Mouse (Mus musculus) cerebral cortex, adult 2 months (tissue): ENCODE measurements around the gene Cyp21a1.

Experiments used
- WGBS: fragments of 180-500 bp; shearing (Covaris S2); methylation state at CpG from one replicate; pipeline ENCODE4 v1.1.7; 2018; 5-methylcytosine and 5-hydroxymethylcytosine counted together

The Cyp21a1 gene

DNA sequence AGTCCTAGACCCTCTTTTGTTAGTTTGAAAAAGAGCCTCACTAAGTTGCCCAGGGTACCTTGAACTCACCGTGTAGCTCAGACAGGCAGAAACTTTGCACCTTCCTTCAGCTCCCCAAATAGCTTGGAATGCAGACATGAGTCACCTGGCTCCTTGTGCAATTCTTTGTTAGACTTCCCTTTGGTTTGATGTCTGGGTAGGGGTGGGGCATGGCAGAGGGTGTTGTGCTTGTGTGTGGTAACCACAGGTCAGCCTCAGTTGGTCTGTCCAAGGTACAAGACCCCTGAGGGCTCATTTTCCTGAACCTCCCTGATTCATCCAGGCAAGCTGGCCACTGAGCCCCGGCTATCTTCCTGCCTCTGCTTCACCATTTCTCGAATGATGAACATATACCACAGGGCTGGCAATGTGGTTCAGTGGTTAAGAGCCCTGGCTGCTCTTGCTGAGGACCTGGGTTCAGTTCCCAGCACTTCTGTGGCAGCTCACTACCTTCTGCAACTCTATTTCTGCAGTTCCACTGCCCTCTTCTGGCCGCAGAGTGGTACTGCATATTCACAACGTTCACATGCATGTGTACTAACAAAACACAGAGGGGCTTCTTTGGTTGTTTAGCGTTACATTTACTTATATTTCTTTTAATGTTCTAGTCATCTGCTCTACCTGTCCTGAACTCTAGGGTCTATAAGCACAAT, 656 bp upstream of the Cyp21a1 start:
- 75% methylated on average over 6 of the region's 6 CpGs for WGBS

DNA sequence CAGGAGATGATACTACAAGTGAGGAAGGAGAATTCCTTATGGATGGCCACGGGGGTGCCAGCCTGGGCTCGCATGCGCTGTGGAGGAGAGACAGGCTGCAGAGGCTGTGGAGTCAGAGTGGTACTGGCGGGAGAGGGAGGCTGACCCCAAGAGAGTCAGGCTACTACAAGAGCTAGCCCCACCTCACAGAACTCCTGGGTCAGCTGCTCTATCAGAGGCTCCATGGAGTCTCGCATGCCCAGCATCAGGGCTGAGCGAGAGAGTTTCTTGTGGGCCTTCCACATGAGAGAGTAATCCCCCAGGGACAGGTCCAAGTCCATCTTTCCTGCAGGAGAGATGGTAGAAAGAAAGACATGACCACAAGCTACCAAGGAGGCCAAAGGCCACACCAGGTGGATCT, 994 bp downstream of the Cyp21a1 start:
- 91% methylated on average over 6 of the region's 6 CpGs for WGBS

DNA sequence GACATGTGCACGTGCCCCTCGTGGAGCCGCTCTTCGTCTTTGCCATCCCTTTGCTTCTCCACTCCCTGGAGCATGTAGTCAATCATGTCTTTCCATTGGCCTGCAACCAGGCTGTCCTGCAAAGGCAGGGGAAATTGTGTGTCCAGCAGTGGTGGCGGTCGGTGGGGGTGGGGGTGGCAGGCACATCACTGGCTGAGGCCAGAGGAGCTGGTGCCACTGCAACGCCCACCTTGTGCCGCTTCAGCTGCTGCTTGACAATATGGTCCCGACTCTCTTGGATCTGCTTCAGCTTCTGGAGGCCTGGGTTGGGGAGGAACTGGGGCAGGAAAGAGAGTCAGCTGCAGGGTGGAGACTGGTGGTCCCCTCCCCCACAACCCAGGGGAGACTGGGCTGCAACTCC, 1.6 kb downstream of the Cyp21a1 start:
- 89% methylated on average over 9 of the region's 9 CpGs for WGBS

DNA sequence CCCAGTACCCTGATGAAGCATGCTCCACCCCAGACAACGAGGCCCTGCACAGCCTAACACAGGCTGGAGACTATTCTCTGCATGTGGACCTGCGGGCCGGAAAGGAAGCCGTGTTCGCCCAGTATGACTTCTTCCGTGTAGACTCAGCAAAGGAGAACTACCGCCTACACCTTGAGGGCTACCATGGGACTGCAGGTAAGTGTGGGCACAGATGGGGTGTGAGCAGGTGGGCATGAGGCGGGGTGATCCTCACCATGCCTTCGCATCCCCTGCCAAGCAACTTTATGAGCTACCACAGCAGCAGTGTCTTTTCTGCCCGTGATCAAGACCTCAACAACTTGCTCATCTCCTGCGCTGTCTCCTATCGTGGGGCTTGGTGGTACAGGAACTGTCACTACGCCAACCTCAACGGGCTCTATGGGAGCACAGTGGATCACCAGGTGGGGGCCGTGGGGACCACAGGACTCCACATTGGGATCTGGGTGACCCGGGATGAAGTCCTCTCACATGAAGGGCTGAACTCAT, 3.5 kb downstream of the Cyp21a1 start:
- WGBS = 93% methylated on average over 16 of the region's 16 CpGs

DNA sequence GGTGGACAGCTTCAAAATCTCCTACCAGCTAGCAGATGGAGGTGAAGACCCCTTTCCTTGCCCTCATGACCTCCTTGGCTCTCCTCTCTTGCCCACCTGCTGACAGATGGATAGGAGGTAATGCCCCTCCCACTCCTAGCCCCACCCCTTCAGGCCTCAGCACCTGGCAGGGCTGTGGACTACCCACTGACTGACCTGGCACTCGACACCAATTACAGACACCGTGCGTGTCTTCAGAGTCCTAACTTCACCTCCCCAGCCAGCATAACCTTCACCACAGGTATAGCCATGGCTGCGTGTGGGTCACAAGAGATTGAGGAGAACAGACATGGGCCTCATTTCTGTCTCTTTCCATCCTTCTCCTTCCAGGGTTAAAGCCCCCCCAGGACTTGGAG, 4.8 kb downstream of the Cyp21a1 start:
- WGBS = 89% methylated on average over 4 of the region's 4 CpGs

DNA sequence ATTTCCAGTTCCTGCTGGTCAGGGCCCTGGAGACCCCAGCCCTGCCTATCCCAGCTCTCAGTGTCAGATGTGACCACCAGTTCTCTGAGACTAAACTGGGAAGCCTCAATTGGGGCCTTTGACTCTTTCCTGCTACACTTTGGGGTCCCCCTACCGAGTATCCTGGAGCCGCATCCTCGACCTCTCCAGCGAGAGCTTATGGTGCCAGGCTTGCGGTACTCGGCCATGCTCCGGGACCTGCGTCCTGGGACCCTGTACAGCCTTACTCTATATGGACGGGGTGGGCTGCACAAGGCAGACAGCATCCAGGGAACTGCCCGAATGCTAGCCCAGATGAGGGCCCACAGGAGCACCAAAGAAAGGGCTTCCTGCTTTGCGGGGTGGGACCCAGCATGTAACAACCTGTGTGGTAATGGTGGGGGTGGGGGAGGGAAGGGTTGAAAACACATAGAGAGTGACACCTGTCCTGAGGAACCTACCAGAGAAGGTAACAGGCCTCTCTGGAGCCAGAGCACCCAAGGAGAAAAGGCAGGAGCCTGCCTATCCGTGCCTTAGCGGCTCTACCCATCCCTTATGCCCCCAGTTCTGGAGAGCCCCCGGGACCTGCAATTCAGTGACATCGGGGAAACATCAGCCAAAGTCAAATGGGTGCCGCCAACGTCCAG, 5.4 kb downstream of the Cyp21a1 start:
- WGBS = 94% methylated on average over 17 of the region's 17 CpGs

DNA sequence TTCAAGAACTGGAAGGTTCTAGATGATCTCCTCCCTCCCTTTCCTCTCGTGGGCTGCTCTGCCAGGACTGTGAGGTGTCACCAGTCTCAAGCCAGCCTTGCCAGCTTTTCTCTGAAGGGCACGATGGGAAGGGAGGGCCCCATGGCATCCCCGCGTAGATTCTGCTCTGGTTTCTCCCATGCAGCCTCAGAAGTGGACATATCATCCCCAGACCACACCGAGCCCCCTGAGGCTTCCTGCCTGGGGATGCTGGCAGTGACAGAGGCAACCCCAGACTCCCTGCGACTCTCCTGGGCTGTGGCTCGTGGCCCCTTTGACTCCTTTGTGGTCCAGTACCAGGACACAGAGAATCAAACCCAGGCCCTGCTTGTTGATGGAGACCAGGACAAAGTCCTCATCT, 6.3 kb downstream of the Cyp21a1 start:
- WGBS = 90% methylated on average over 7 of the region's 7 CpGs

DNA sequence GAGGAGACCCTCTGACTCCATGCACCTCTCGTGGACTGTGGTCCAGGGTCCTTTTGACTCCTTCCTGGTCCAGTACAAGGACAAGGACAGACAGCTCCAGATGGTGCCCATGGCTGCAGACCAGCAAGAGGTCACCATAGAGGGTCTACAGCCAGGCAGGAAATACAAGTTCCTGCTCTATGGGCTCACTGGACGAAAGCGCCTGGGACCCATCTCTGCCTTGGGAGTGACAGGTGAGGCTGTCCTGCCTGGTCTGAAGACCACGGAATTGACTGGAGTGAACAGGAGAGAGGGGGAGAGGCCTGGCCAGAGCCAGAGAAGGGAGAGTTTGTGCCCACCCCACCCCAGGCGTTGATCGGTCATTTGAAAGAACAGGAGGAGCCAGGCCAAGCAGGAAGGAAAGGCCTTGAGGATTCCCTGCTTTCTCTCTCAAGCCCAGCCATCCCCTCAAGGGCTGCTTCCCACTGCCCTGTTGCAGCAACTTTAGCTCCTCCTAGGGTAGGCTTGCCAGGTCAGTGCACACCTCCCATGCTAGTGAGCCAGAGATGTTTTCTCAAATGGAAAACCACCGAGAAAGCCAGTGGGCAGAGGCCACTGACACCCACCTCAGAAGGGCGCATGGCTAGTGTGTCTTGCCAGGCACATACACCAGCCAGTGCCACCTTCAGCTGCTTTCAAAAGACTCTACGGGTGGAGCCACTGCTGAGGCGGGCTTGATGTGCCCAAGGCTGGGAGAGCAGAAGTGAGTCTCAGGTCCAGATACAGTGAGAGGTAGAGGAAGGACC, 7.0 kb downstream of the Cyp21a1 start:
- 89% methylated on average over 10 of the region's 10 CpGs for WGBS

DNA sequence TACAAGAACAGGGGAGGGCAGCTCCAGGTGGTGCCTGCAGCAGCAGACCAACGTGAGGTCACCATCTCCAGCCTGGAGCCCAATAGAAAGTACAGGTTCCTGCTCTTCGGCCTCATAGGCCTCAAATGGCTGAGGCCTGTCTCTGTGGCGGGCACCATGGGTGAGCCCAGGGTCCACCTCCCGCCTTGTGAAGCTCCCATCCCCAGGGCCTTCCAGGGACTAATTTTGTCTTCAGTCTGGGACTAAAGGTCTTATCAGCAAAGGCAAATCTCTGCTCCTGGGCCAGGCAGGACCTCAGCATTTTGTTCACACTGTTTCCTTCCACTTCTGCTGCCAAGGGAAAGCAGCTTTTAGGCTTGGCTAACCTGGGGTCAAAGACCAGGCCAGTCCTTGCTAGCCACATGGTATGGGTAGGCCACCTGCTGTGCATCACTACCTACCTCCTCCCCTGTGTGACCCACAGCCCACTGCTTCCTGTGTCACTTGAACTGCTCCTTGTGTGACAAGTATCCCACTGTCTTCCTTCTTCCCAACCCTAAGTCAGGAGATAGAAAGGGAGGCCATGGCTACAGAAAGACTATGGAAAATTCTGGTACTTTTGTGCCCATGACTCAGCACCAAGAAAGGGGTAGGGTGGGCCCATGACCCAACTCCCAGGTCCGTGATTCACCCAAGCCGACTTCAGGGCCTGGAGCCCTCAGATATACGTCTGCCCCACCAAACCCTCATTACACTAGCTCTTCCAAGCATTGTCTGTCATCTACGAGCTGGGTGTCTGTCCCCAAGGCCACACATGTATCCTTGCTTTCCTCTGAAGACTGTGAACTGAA, 7.8 kb downstream of the Cyp21a1 start:
- 91% methylated on average over 8 of the region's 8 CpGs for WGBS

DNA sequence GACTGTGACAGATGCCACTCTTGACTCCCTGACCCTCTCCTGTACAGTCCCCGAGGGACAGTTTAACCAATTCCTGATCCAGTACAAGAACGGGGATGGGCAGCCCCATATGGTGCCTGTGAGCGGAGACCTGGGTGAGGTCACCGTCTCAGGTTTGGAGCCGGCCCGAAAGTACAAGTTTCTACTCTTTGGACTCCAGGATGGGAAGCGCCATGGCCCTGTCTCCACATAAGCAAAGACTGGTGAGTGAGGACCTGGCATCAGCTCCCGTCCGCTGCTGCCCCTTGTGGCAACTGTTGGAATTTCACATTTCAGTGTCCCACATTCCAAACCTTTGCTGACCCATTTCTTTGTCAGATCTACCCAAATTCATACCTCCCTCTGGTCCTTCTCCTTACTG, 8.7 kb downstream of the Cyp21a1 start:
- 63% methylated on average over 9 of the region's 9 CpGs for WGBS

DNA sequence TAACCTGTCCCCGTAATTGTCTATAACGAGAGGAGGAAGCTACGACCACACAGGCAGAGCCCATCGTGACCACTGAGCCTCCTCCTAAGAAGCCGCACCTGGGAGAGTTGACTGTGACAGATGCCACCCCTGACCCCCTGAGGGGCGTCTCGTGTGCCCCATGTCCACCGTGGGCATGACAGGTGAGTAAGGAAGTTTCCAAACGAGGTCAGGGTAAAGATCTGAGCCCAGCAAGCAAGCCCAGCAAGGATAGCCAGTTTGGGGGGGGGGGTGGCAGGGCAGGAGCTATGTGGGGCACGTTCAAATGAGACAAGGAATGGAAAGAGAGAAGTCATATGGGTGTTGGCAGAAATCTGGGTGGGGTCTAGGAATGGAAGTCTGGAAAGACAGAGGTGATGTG, 9.3 kb downstream of the Cyp21a1 start:
- WGBS = 87% methylated on average over 10 of the region's 10 CpGs

DNA sequence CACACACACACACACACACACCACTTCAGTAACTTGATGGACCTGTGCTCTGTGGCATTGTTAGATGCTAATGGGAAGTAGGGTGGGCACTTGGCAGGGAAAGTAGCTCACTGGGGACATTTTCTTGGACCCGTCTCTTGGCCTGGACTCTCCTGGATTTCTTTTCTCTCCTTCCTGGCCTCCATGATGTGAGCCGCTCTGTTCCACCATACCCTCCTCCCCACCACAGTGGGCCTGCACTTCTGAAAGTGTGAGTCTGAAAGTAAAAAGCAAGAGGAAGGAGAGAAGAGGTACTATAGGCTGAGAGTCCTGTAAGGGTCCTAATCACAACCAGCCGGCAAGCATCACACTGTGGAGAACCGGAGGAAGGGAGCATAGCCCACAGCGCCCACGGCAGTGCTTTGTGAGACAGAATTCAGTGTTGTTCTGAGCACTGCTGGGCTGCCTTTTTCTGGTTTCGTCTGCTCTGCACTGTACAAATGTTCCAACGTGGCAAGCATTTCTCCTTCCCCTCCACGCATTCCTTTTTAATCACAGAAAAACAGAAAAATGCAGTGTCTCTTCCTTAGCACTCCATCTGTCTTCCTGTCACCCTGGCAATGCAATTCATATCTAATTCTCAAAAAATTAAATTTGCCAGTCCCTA, 26.6 kb downstream of the Cyp21a1 start:
- 44% methylated on average over 9 of the region's 9 CpGs for WGBS

DNA sequence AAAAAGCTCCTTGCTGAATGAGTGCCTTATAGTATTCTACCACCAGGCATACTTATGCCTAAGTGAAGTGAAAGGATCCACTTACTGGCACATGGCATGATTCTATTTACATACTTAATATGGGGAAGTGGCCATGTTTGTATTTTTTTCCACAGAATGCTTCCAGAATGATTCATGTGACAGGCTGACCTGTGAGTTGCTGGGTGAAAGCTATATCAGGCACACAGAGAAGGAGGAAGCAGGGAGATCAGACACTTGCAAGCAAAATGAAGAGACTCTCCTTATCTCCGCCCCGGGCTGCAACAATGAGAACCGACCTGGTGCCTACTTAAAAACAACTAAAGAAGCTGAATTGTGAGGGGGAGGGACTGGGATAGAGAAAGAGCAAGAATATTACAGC, 42.9 kb downstream of the Cyp21a1 start:
- 66% methylated on average over 3 of the region's 3 CpGs for WGBS
